ENCODE assay signal across 28 mouse cellular contexts in genomic region chr3:98913591-98913990, GRCm38 (mm10). TPM values are rescaled to one million over a fixed set of nuclear protein-coding genes. Genes with fewer than 3 reads are reported as not detected.
DNase-seq lines count a peak whose midpoint lies in the region; ATAC-seq lines count a peak whose summit lies in the region.
"Had no signal": no experiment of that assay in that cellular context is flagged by ENCODE, and none has a peak within 500 bp of the region (broad histone marks: within the 10 kb centered on the region; RNA-seq: fewer than 3 reads in every experiment).

No protein-coding gene starts in this region.

- no peaks in the 10 kb centered on the region for H3K36me3 ChIP-seq in embryonic facial prominence, embryonic 11.5 days (replicated peaks; ENCODE audit: control insufficient read depth, insufficient read depth, low read depth, low read length)
- no peaks in the 10 kb centered on the region for H3K36me3 ChIP-seq in embryonic facial prominence, embryonic 10.5 days (replicated peaks)
- H3K36me3 ChIP-seq: forebrain, embryonic 12.5 days; heart, embryonic 13.5 days; hindbrain, embryonic 13.5 days; intestine, embryonic 15.5 days; limb, embryonic 12.5 days; liver, embryonic 13.5 days; lung, embryonic 15.5 days had no signal

- H3K4me1 ChIP-seq in embryonic facial prominence, embryonic 11.5 days (ENCODE audit: control insufficient read depth, insufficient read depth, low read length), result no peaks in the 10 kb centered on the region
- H3K4me1 ChIP-seq in embryonic facial prominence, embryonic 10.5 days, result no peaks in the 10 kb centered on the region
- H3K4me1 ChIP-seq: forebrain, embryonic 12.5 days; heart, embryonic 13.5 days; hindbrain, embryonic 13.5 days; intestine, embryonic 15.5 days; limb, embryonic 12.5 days; lung, embryonic 15.5 days had no signal

- no peaks in the 10 kb centered on the region for H3K9me3 ChIP-seq in embryonic facial prominence, embryonic 11.5 days (replicated peaks; ENCODE audit: control insufficient read depth, low read length)
- H3K9me3 ChIP-seq in embryonic facial prominence, embryonic 10.5 days, result no peaks in the 10 kb centered on the region
- H3K9me3 ChIP-seq: forebrain, embryonic 12.5 days; heart, embryonic 13.5 days; hindbrain, embryonic 13.5 days; intestine, embryonic 15.5 days; limb, embryonic 12.5 days; liver, embryonic 13.5 days; lung, embryonic 15.5 days had no signal

- H3K9ac ChIP-seq in embryonic facial prominence, embryonic 11.5 days (replicated peaks; ENCODE audit: low read length), result no peak overlapping the region
- H3K9ac ChIP-seq: forebrain, embryonic 12.5 days; heart, embryonic 13.5 days; hindbrain, embryonic 13.5 days; intestine, embryonic 15.5 days; limb, embryonic 12.5 days; liver, embryonic 13.5 days; lung, embryonic 15.5 days had no signal

- intact Hi-C loops in left cerebral cortex, postnatal 14 days (cut with DNase I), result loop anchor here (10.0 kb wide), 1 partner anchor 321 kb away; no protein-coding TSS in a partner anchor
- intact Hi-C loops in left cerebral cortex, postnatal 4 days (cut with DNase I), result loop anchor here (5.0 to 10.0 kb wide), 2 partner anchors 341 to 1034 kb away; no protein-coding TSS in a partner anchor

- H3K27ac ChIP-seq in embryonic facial prominence, embryonic 11.5 days (replicated peaks; ENCODE audit: low read depth, low read length), result no peak overlapping the region
- no peak overlapping the region for H3K27ac ChIP-seq in embryonic facial prominence, embryonic 10.5 days (replicated peaks)
- H3K27ac ChIP-seq: forebrain, embryonic 12.5 days; heart, embryonic 13.5 days; hindbrain, embryonic 13.5 days; intestine, embryonic 15.5 days; left cerebral cortex, adult 2 months; limb, embryonic 12.5 days; liver, embryonic 13.5 days; lung, embryonic 15.5 days had no signal

- peak; percentile 26 for DNase-seq in embryonic facial prominence, embryonic 11.5 days (ENCODE audit: low spot score)
- no peak for DNase-seq in embryonic facial prominence, embryonic 10.5 days (ENCODE audit: low spot score)
- DNase-seq in left cerebral cortex, postnatal 14 days (ENCODE audit: low spot score in 2 of 2), result peak; percentile 8 to 31
- no peak for DNase-seq in left cerebral cortex, postnatal 4 days
- peak; percentile 12 for DNase-seq in right cerebral cortex, postnatal 4 days
- no peak for DNase-seq in right cerebral cortex, postnatal 25 days
- no peak for DNase-seq in urinary bladder, postnatal 4 days (ENCODE audit: low spot score in 2 of 2)
- no peak for DNase-seq in thymus, postnatal 14 days
- DNase-seq: adrenal gland, postnatal 36 days; cerebellum, adult 8-10 months; gastrocnemius, postnatal 10 days; heart, adult 18-20 months; kidney, postnatal 10 days; liver, embryonic 13.5 days; spleen, adult 18-20 months; thymus, postnatal 4 days had no signal

- no peak overlapping the region for H3K4me3 ChIP-seq in embryonic facial prominence, embryonic 11.5 days (ENCODE audit: low read depth, low read length)
- H3K4me3 ChIP-seq in embryonic facial prominence, embryonic 10.5 days, result no peak overlapping the region
- H3K4me3 ChIP-seq: forebrain, embryonic 12.5 days; heart, embryonic 13.5 days; hindbrain, embryonic 13.5 days; intestine, embryonic 15.5 days; left cerebral cortex, adult 2 months; limb, embryonic 12.5 days; liver, embryonic 13.5 days; lung, embryonic 15.5 days had no signal

- H3K27me3 ChIP-seq in embryonic facial prominence, embryonic 11.5 days (ENCODE audit: control insufficient read depth, insufficient read depth, low read length), result no peaks in the 10 kb centered on the region
- H3K27me3 ChIP-seq in embryonic facial prominence, embryonic 10.5 days (replicated peaks; ENCODE audit: low read depth, poor library complexity, severe bottlenecking), result no peaks in the 10 kb centered on the region
- H3K27me3 ChIP-seq: forebrain, embryonic 12.5 days; heart, embryonic 13.5 days; hindbrain, embryonic 13.5 days; intestine, embryonic 15.5 days; limb, embryonic 12.5 days; liver, embryonic 13.5 days; lung, embryonic 15.5 days had no signal

- no peak overlapping the region for H3K4me2 ChIP-seq in embryonic facial prominence, embryonic 11.5 days (ENCODE audit: low read depth, low read length)
- H3K4me2 ChIP-seq: forebrain, embryonic 12.5 days; heart, embryonic 13.5 days; hindbrain, embryonic 13.5 days; intestine, embryonic 15.5 days; limb, embryonic 12.5 days; liver, embryonic 13.5 days; lung, embryonic 15.5 days had no signal

- 79% methylated on average over 6 of the region's 6 CpGs for WGBS in embryonic facial prominence, embryonic 11.5 days
- WGBS in embryonic facial prominence, embryonic 10.5 days, result 80% methylated on average over 6 of the region's 6 CpGs

- no peak for ATAC-seq in embryonic facial prominence, embryonic 11.5 days (replicated peaks; ENCODE audit: insufficient number of reproducible peaks, low FRiP score, low TSS enrichment, low read depth)
- ATAC-seq: intestine, embryonic 15.5 days had no signal

RNA-seq across cellular contexts. Expression of gene Hao2, which starts 20.6 kb away (rescaled TPM):
- polyA plus RNA-seq in embryonic facial prominence, embryonic 11.5 days (2014; fragmentation: Nextera tagmentation; extraction: Ambion mirVana), result not detected in 2 replicates
- polyA plus RNA-seq in embryonic facial prominence, embryonic 10.5 days (2016; fragmentation: Nextera tagmentation; extraction: Ambion mirVana), result not detected in 2 replicates
- not detected for total RNA-seq in left cerebral cortex, postnatal 14 days (2021)
- total RNA-seq in left cerebral cortex, postnatal 4 days (2021), result not detected
- total RNA-seq: common myeloid progenitor, adult 5-6 weeks; gastrocnemius, postnatal 10 days; heart, adult 18-20 months; heart, postnatal 25 days; layer of hippocampus, adult 18-20 months; left cerebral cortex, adult 2 months; megakaryocyte progenitor cell, adult 5-6 weeks; MEL had no signal
- polyA plus RNA-seq: hindbrain, embryonic 13.5 days; limb, embryonic 12.5 days had no signal

RNA-seq across cellular contexts. Expression of gene Hsd3b1, which starts 54.0 kb away (rescaled TPM):
- polyA plus RNA-seq in embryonic facial prominence, embryonic 11.5 days (2014; fragmentation: Nextera tagmentation; extraction: Ambion mirVana), result 0.33 and 0.34 TPM in 2 replicates
- 0.22 TPM in 1 of 2 replicates, not detected in the other for polyA plus RNA-seq in embryonic facial prominence, embryonic 10.5 days (2016; fragmentation: Nextera tagmentation; extraction: Ambion mirVana)
- not detected for total RNA-seq in left cerebral cortex, postnatal 14 days (2021)
- not detected for total RNA-seq in left cerebral cortex, postnatal 4 days (2021)
- total RNA-seq: common myeloid progenitor, adult 5-6 weeks; gastrocnemius, postnatal 10 days; heart, adult 18-20 months; heart, postnatal 25 days; layer of hippocampus, adult 18-20 months; left cerebral cortex, adult 2 months; megakaryocyte progenitor cell, adult 5-6 weeks; MEL had no signal
- polyA plus RNA-seq: lung, embryonic 15.5 days had no signal

Comparison
In these comparisons a context has a peak if more than half of its experiments do, and no peak if none do; other contexts are left out.
1. DNase-seq: peak in embryonic facial prominence, embryonic 11.5 days (single experiment), left cerebral cortex, postnatal 14 days (2 of 2) and right cerebral cortex, postnatal 4 days (single experiment); none in embryonic facial prominence, embryonic 10.5 days (single experiment), left cerebral cortex, postnatal 4 days (single experiment), right cerebral cortex, postnatal 25 days (single experiment), urinary bladder, postnatal 4 days (0 of 2) and thymus, postnatal 14 days (single experiment).